In the genomic region with DNA sequence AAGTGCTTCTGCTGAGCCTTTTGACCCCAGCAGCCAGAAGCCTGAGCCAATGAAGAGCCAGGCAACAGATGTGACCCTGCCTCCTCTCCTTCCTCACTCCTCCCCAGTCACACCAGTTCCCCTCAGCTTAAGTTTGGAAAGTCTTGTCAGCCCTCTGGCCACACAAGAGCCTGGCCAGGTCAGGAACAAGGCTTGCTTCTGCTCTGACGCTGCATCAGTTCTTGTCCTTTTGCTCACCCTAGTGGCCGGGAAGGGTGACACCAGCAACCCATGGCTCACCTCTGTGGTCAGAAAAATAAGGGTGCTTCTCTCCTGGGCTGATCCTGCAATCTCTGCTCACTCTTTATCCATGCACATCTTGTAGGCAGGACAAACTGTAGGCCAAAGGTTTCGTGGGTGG, we compare ENCODE assay signal across 9 mouse cellular contexts. TPM values are rescaled to one million over a fixed set of nuclear protein-coding genes. Genes with fewer than 3 reads are reported as not detected.
A peak's percentile ranks its signal among the peaks of the same experiment; 100 is the strongest.
DNase-seq lines count a peak whose midpoint lies in the region; ATAC-seq and TF ChIP-seq lines count a peak whose summit lies in the region.
"Had no signal": no experiment of that assay in that cellular context is flagged by ENCODE, and none has a peak within 500 bp of the region (broad histone marks: within the 10 kb centered on the region; RNA-seq: fewer than 3 reads in every experiment).

No protein-coding gene starts in this region.

- ATAC-seq in forebrain, embryonic 15.5 days (replicated peaks), result no peak
- peak; percentile 75 for ATAC-seq in liver, postnatal 0 days
- no peak for ATAC-seq in inflammation-experienced regulatory T-cells, adult 6 months

- peak; percentile 45 for DNase-seq in forebrain, embryonic 10.5 days (ENCODE audit: extremely low spot score, low spot score)
- DNase-seq in B cell, adult 2 months, result peak; percentile 60 to 64
- peak; percentile 38 for DNase-seq in brain, embryonic 14.5 days (ENCODE audit: low read depth)
- DNase-seq in induced T-regulatory cell, adult 2 months (ENCODE audit: low read depth), result peak; percentile 82
- peak; percentile 61 for DNase-seq in liver, postnatal 0 days
- DNase-seq in skeletal muscle tissue, adult 2 months (ENCODE audit: low read depth, low spot score), result peak; percentile 47

- peaks cover 9% of the 10 kb centered on the region for H3K27me3 ChIP-seq in forebrain, embryonic 10.5 days (ENCODE audit: poor library complexity, severe bottlenecking)
- H3K27me3 ChIP-seq in forebrain, embryonic 15.5 days, result no peaks in the 10 kb centered on the region
- H3K27me3 ChIP-seq in liver, postnatal 0 days (ENCODE audit: insufficient read depth, low read length), result no peaks in the 10 kb centered on the region

- WGBS in forebrain, embryonic 10.5 days, result 13% methylated on average over 3 of the region's 3 CpGs
- WGBS in forebrain, embryonic 15.5 days, result 15% methylated on average over 3 of the region's 3 CpGs
- WGBS in liver, postnatal 0 days (ENCODE audit: insufficient replicate concordance), result 3% methylated on average over 3 of the region's 3 CpGs

- no peak overlapping the region for H3K4me3 ChIP-seq in forebrain, embryonic 10.5 days
- no peak overlapping the region for H3K4me3 ChIP-seq in forebrain, embryonic 15.5 days
- H3K4me3 ChIP-seq in liver, postnatal 0 days (ENCODE audit: low read depth, low read length), result no peak overlapping the region
- H3K4me3 ChIP-seq: limb, embryonic 12.5 days had no signal

- TF ChIP-seq EP300 in liver, postnatal 0 days (IDR thresholded peaks at IDR 0.05; ENCODE audit: low read depth), result no peak

- H3K4me1 ChIP-seq in forebrain, embryonic 10.5 days, result peaks cover 7% of the 10 kb centered on the region
- H3K4me1 ChIP-seq in forebrain, embryonic 15.5 days, result peaks cover 12% of the 10 kb centered on the region; the same call in 1 of the 2 replicates
- H3K4me1 ChIP-seq in liver, postnatal 0 days (ENCODE audit: insufficient read depth), result 0 out of 2 replicates have a peak, but pooled peaks cover 5% of the 10 kb centered on the region

- H3K4me2 ChIP-seq in forebrain, embryonic 15.5 days (replicated peaks), result no peak overlapping the region
- no peak overlapping the region for H3K4me2 ChIP-seq in liver, postnatal 0 days (ENCODE audit: low read depth, low read length)
- H3K4me2 ChIP-seq: limb, embryonic 12.5 days had no signal

- TF ChIP-seq POLR2A in brain, embryonic 14.5 days (IDR thresholded peaks at IDR 0.05; ENCODE audit: borderline replicate concordance, extremely low read depth, insufficient read depth, insufficient read length, poor library complexity, severe bottlenecking), result no peak

- TF ChIP-seq CTCF in brain, embryonic 14.5 days (IDR thresholded peaks at IDR 0.05; ENCODE audit: borderline replicate concordance, extremely low read depth, insufficient read depth, insufficient read length), result peak; percentile 63; the same call in 1 of the 2 replicates
- peak; percentile 88 for TF ChIP-seq CTCF in liver, postnatal 0 days (IDR thresholded peaks at IDR 0.05; ENCODE audit: low read depth)

- H3K27ac ChIP-seq in forebrain, embryonic 10.5 days, result no peak overlapping the region
- no peak overlapping the region for H3K27ac ChIP-seq in forebrain, embryonic 15.5 days (replicated peaks)
- no peak overlapping the region for H3K27ac ChIP-seq in liver, postnatal 0 days (ENCODE audit: low read depth)
- H3K27ac ChIP-seq: limb, embryonic 12.5 days had no signal

- H3K9me3 ChIP-seq in forebrain, embryonic 10.5 days, result 0 out of 2 replicates have a peak, but pooled peaks cover 3% of the 10 kb centered on the region
- H3K9me3 ChIP-seq in forebrain, embryonic 15.5 days, result no peaks in the 10 kb centered on the region
- H3K9me3 ChIP-seq in liver, postnatal 0 days (ENCODE audit: low read length), result no peaks in the 10 kb centered on the region

- no peak overlapping the region for H3K9ac ChIP-seq in forebrain, embryonic 15.5 days (replicated peaks)
- no peak overlapping the region for H3K9ac ChIP-seq in liver, postnatal 0 days (replicated peaks)
- H3K9ac ChIP-seq: limb, embryonic 12.5 days had no signal

- H3K36me3 ChIP-seq in forebrain, embryonic 10.5 days (replicated peaks), result no peaks in the 10 kb centered on the region
- no peaks in the 10 kb centered on the region for H3K36me3 ChIP-seq in forebrain, embryonic 15.5 days
- H3K36me3 ChIP-seq in liver, postnatal 0 days (replicated peaks; ENCODE audit: insufficient read depth, low read length), result no peaks in the 10 kb centered on the region
- H3K36me3 ChIP-seq: limb, embryonic 12.5 days had no signal

RNA-seq across cellular contexts. Expression of a gene that starts 23.5 kb away (rescaled TPM):
- 38.5 and 42.0 TPM in 2 replicates for polyA plus RNA-seq in forebrain, embryonic 10.5 days (2016; fragmentation: Nextera tagmentation; extraction: Ambion mirVana)
- polyA plus RNA-seq in forebrain, embryonic 15.5 days (2015; fragmentation: Nextera tagmentation; extraction: Ambion mirVana), result 55.5 and 60.0 TPM in 2 replicates
- polyA plus RNA-seq in brain, embryonic 14.5 days (2012; rRNA removed), result 109 and 155 TPM in 2 replicates
- 24.3 and 25.1 TPM in 2 replicates for polyA plus RNA-seq in liver, postnatal 0 days (2015; fragmentation: Nextera tagmentation; extraction: Ambion mirVana)
- 10 to 100 TPM; 13.6 to 36.2 (median 30.9) TPM for polyA plus RNA-seq in inflammation-experienced regulatory T-cells, adult 6 months (2017; shearing (Covaris generic))

RNA-seq across cellular contexts. Expression of a gene that starts 34.9 kb away (rescaled TPM):
- polyA plus RNA-seq in forebrain, embryonic 10.5 days (2016; fragmentation: Nextera tagmentation; extraction: Ambion mirVana), result 3.1 and 4.8 TPM in 2 replicates
- polyA plus RNA-seq in forebrain, embryonic 15.5 days (2015; fragmentation: Nextera tagmentation; extraction: Ambion mirVana), result 8.1 and 9.1 TPM in 2 replicates
- polyA plus RNA-seq in brain, embryonic 14.5 days (2012; rRNA removed), result 11.4 and 13.1 TPM in 2 replicates
- 2.7 TPM in 2 replicates for polyA plus RNA-seq in liver, postnatal 0 days (2015; fragmentation: Nextera tagmentation; extraction: Ambion mirVana)
- polyA plus RNA-seq in inflammation-experienced regulatory T-cells, adult 6 months (2017; shearing (Covaris generic)), result 1 to 10 TPM; 1.5 to 7.5 (median 7.1) TPM

RNA-seq across cellular contexts. Expression of a gene that starts 41.4 kb away (rescaled TPM):
- polyA plus RNA-seq in forebrain, embryonic 10.5 days (2016; fragmentation: Nextera tagmentation; extraction: Ambion mirVana), result 57.8 and 71.3 TPM in 2 replicates
- polyA plus RNA-seq in forebrain, embryonic 15.5 days (2015; fragmentation: Nextera tagmentation; extraction: Ambion mirVana), result 4.3 and 4.5 TPM in 2 replicates
- 3.9 and 5.3 TPM in 2 replicates for polyA plus RNA-seq in brain, embryonic 14.5 days (2012; rRNA removed)
- polyA plus RNA-seq in liver, postnatal 0 days (2015; fragmentation: Nextera tagmentation; extraction: Ambion mirVana), result 3.0 and 3.3 TPM in 2 replicates
- not detected for polyA plus RNA-seq in inflammation-experienced regulatory T-cells, adult 6 months (2017; shearing (Covaris generic))

RNA-seq across cellular contexts. Expression of a gene that starts 47.3 kb away (rescaled TPM):
- not detected in 2 replicates for polyA plus RNA-seq in forebrain, embryonic 10.5 days (2016; fragmentation: Nextera tagmentation; extraction: Ambion mirVana)
- polyA plus RNA-seq in forebrain, embryonic 15.5 days (2015; fragmentation: Nextera tagmentation; extraction: Ambion mirVana), result not detected in 2 replicates
- not detected in 2 replicates for polyA plus RNA-seq in brain, embryonic 14.5 days (2012; rRNA removed)
- polyA plus RNA-seq in liver, postnatal 0 days (2015; fragmentation: Nextera tagmentation; extraction: Ambion mirVana), result not detected in 2 replicates
- polyA plus RNA-seq in inflammation-experienced regulatory T-cells, adult 6 months (2017; shearing (Covaris generic)), result not detected
- polyA plus RNA-seq: limb, embryonic 12.5 days had no signal

RNA-seq across cellular contexts. Expression of a gene that starts 52.5 kb away (rescaled TPM):
- not detected in 2 replicates for polyA plus RNA-seq in forebrain, embryonic 10.5 days (2016; fragmentation: Nextera tagmentation; extraction: Ambion mirVana)
- not detected in 2 replicates for polyA plus RNA-seq in forebrain, embryonic 15.5 days (2015; fragmentation: Nextera tagmentation; extraction: Ambion mirVana)
- not detected in 2 replicates for polyA plus RNA-seq in brain, embryonic 14.5 days (2012; rRNA removed)
- not detected in 2 replicates for polyA plus RNA-seq in liver, postnatal 0 days (2015; fragmentation: Nextera tagmentation; extraction: Ambion mirVana)
- polyA plus RNA-seq in inflammation-experienced regulatory T-cells, adult 6 months (2017; shearing (Covaris generic)), result not detected
- polyA plus RNA-seq: limb, embryonic 12.5 days had no signal
